Mouse (Mus musculus) cortical plate, adult 2 months (tissue): ENCODE results near the gene 1700014D04Rik. TPM values are rescaled to one million over a fixed set of nuclear protein-coding genes. Genes with fewer than 3 reads are reported as not detected.
"Not testable (repeated sequence)": the region's sequence is repeated elsewhere in the genome, so short reads cannot be mapped to it uniquely, and the experiment has no call there.

ENCODE experiments used
- H3K27ac ChIP-seq: fragments of 200-500 bp; 2 replicates; pipeline ENCODE4 v1.5.1; 2012; ENCODE audit warnings: low read length, control low read depth, inconsistent platforms; ENCODE audit not compliant: insufficient read depth
- H3K4me1 ChIP-seq: fragments of 200-500 bp; 2 replicates; pipeline ENCODE4 v1.6.1; 2011; ENCODE audit warnings: low read length; ENCODE audit not compliant: control insufficient read depth, insufficient read depth
- H3K4me3 ChIP-seq: fragments of 200-500 bp; 2 replicates; pipeline ENCODE4 v1.5.1; 2011; ENCODE audit warnings: mild to moderate bottlenecking, low read length, control low read depth; ENCODE audit not compliant: insufficient read depth
- CTCF ChIP-seq: fragments of 200-500 bp; IDR thresholded peaks from 2 replicates; pipeline ENCODE4 v1.5.1; 2011; ENCODE audit warnings: mild to moderate bottlenecking, control low read depth, low read length; ENCODE audit not compliant: insufficient read depth; ENCODE audit errors: extremely low read depth
- POLR2A ChIP-seq: fragments of 200-500 bp; IDR thresholded peaks from 2 replicates; pipeline ENCODE4 v1.6.1; 2011; ENCODE audit warnings: mild to moderate bottlenecking, low read length, control low read depth; ENCODE audit not compliant: insufficient read depth; ENCODE audit errors: extremely low read depth
- polyA plus RNA-seq: library from polyadenylated mRNA; depleted of rRNA; stranded (reverse); fragments of >200 nt; gene quantifications from 2 replicates; pipeline ENCODE4 v1.2.3, GENCODE M21; 2012

The 1700014D04Rik gene
- polyA plus RNA-seq, 1 experiment, result 0.56 TPM

GRCm38 (mm10) chr13:59719475-59719874 is 27.1 kb downstream of the 1700014D04Rik start:
- H3K27ac ChIP-seq, result peak overlapping the region; percentile 29; the same call in 1 of the 2 replicates
- no peaks in the 10 kb centered on the region for H3K4me1 ChIP-seq
- no peak overlapping the region for H3K4me3 ChIP-seq
- TF ChIP-seq POLR2A (no peak), CTCF (no peak)

GRCm38 (mm10) chr13:59718857-59719440 is 27.6 kb downstream of the 1700014D04Rik start:
- H3K4me1 ChIP-seq, H3K4me3 ChIP-seq: not testable (repeated sequence)
- peak overlapping the region; percentile 29; the same call in 1 of the 2 replicates for H3K27ac ChIP-seq

- Histone ChIP-seq H3K4me3 (no peak overlapping the region), H3K4me1 (no peaks in the 10 kb centered on the region)
- TF ChIP-seq POLR2A (no peak), CTCF (no peak)
Observed at GRCm38 (mm10) chr13:59713710-59714109, 32.8 kb downstream of the 1700014D04Rik start.

GRCm38 (mm10) chr13:59711984-59712383 is 34.6 kb downstream of the 1700014D04Rik start, which contains the start of gene Spata31d1b:
Gene Spata31d1b (plus strand): TSS chr13:59712284.
- H3K4me1 ChIP-seq, H3K27ac ChIP-seq, H3K4me3 ChIP-seq: not testable (repeated sequence)

More at GRCm38 (mm10) chr13:59713710-59714109, 32.8 kb downstream of the 1700014D04Rik start:
- no peak overlapping the region for H3K27ac ChIP-seq

- no peaks in the 10 kb centered on the region for H3K4me1 ChIP-seq
- TF ChIP-seq CTCF, result no peak
- no peak for TF ChIP-seq POLR2A
Observed at GRCm38 (mm10) chr13:59710230-59710629, 36.3 kb downstream of the 1700014D04Rik start, which contains the start of gene Spata31d1a. Gene Spata31d1a (minus strand): TSS chr13:59710330.

GRCm38 (mm10) chr13:59704562-59704961 is 42.0 kb downstream of the 1700014D04Rik start:
- 0 out of 2 replicates have a peak, but pooled peaks have one; percentile 16 for TF ChIP-seq CTCF
- TF ChIP-seq POLR2A, result no peak
- H3K4me3 ChIP-seq, result no peak overlapping the region
- H3K27ac ChIP-seq, result no peak overlapping the region
- H3K4me1 ChIP-seq, result 0 out of 2 replicates have a peak, but pooled peaks cover 3% of the 10 kb centered on the region

More at GRCm38 (mm10) chr13:59710230-59710629, 36.3 kb downstream of the 1700014D04Rik start, which contains the start of gene Spata31d1a:
- Histone ChIP-seq H3K4me3 (no peak within 1 kb of the TSS), H3K27ac (no peak within 1 kb of the TSS)

GRCm38 (mm10) chr13:59703514-59703913 is 43.0 kb downstream of the 1700014D04Rik start:
- TF ChIP-seq CTCF (no peak), POLR2A (no peak)
- Histone ChIP-seq H3K27ac (no peak overlapping the region), H3K4me3 (no peak overlapping the region), H3K4me1 (0 out of 2 replicates have a peak, but pooled peaks cover 3% of the 10 kb centered on the region)

GRCm38 (mm10) chr13:59700137-59700536 is 46.4 kb downstream of the 1700014D04Rik start:
- H3K27ac ChIP-seq, H3K4me3 ChIP-seq, H3K4me1 ChIP-seq: not testable (repeated sequence)

GRCm38 (mm10) chr13:59699131-59699530 is 47.4 kb downstream of the 1700014D04Rik start:
- no peak for TF ChIP-seq CTCF
- TF ChIP-seq POLR2A, result no peak
- H3K4me1 ChIP-seq, result no peaks in the 10 kb centered on the region
- no peak overlapping the region for H3K4me3 ChIP-seq
- peak overlapping the region; percentile 3; the same call in 1 of the 2 replicates for H3K27ac ChIP-seq

GRCm38 (mm10) chr13:59695781-59696180 is 50.8 kb downstream of the 1700014D04Rik start:
- TF ChIP-seq POLR2A, result no peak
- no peak for TF ChIP-seq CTCF
- no peaks in the 10 kb centered on the region for H3K4me1 ChIP-seq
- H3K4me3 ChIP-seq, result no peak overlapping the region
- no peak overlapping the region for H3K27ac ChIP-seq
